Mouse (Mus musculus): ENCODE measurements around the gene Wap. TPM values are rescaled to one million over a fixed set of nuclear protein-coding genes. Genes with fewer than 3 reads are reported as not detected.

The Wap gene
- polyA plus RNA-seq, 1 experiment from 2014 or later: not detected

- Histone ChIP-seq H3K4me1 (ENCODE audit: control insufficient read depth, insufficient read depth, low read depth, low read length) (no peaks in the 10 kb centered on the region), H3K4me2 (ENCODE audit: low read length) (no peak overlapping the region), H3K36me3 (ENCODE audit: control insufficient read depth, insufficient read depth, low read length) (no peaks in the 10 kb centered on the region), H3K9ac (ENCODE audit: low read depth, low read length) (no peak overlapping the region), H3K4me3 (ENCODE audit: low read length) (no peak overlapping the region), H3K27me3 (replicated peaks; ENCODE audit: control insufficient read depth, insufficient read depth, low read length) (no peaks in the 10 kb centered on the region), H3K9me3 (ENCODE audit: control insufficient read depth, low read length) (no peaks in the 10 kb centered on the region), H3K27ac (ENCODE audit: low read depth, low read length) (no peak overlapping the region)
- WGBS: 68% methylated on average over 6 of the region's 6 CpGs
- peak; percentile 58 for ATAC-seq
Observed at GRCm38 (mm10) chr11:6644566-6644965, 6.1 kb upstream of the Wap start.

- H3K4me3 ChIP-seq (ENCODE audit: low read length): no peak overlapping the region
- no peak for ATAC-seq
- no peaks in the 10 kb centered on the region for H3K27me3 ChIP-seq (replicated peaks; ENCODE audit: control insufficient read depth, insufficient read depth, low read length)
- no peak overlapping the region for H3K27ac ChIP-seq (ENCODE audit: low read depth, low read length)
- no peak overlapping the region for H3K4me2 ChIP-seq (ENCODE audit: low read length)
- no peaks in the 10 kb centered on the region for H3K9me3 ChIP-seq (ENCODE audit: control insufficient read depth, low read length)
- H3K4me1 ChIP-seq (ENCODE audit: control insufficient read depth, insufficient read depth, low read depth, low read length): no peaks in the 10 kb centered on the region
- H3K9ac ChIP-seq (ENCODE audit: low read depth, low read length): no peak overlapping the region
- H3K36me3 ChIP-seq (ENCODE audit: control insufficient read depth, insufficient read depth, low read length): no peaks in the 10 kb centered on the region
- WGBS: 71% methylated on average over 6 of the region's 6 CpGs
Observed at GRCm38 (mm10) chr11:6639072-6639471, 635 bp upstream of the Wap start.

DNA sequence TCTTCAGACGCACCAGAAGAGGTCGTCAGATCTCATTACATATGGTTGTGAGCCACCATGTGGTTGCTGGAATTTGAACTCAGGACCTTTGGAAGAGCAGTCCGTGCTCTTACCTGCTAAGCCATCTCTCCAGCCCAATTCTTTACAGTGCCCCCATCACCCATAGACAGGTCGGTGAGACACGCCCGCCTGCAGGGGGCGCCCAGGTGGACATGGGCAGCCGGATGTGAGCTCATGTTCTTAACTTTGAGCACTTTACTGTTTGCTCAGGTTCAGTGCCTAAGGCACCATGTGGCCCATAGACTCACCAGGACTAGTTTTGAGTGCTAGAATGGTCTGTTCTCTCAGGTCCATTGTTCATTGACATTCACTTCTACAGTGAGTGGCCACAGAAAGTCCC, 2.3 kb downstream of the Wap start:
- Histone ChIP-seq H3K4me1 (ENCODE audit: control insufficient read depth, insufficient read depth, low read depth, low read length) (no peaks in the 10 kb centered on the region), H3K4me2 (ENCODE audit: low read length) (no peak overlapping the region), H3K27me3 (replicated peaks; ENCODE audit: control insufficient read depth, insufficient read depth, low read length) (no peaks in the 10 kb centered on the region), H3K9me3 (ENCODE audit: control insufficient read depth, low read length) (no peaks in the 10 kb centered on the region), H3K36me3 (ENCODE audit: control insufficient read depth, insufficient read depth, low read length) (no peaks in the 10 kb centered on the region), H3K27ac (ENCODE audit: low read depth, low read length) (no peak overlapping the region), H3K4me3 (ENCODE audit: low read length) (no peak overlapping the region), H3K9ac (ENCODE audit: low read depth, low read length) (no peak overlapping the region)
- 69% methylated on average over 8 of the region's 8 CpGs for WGBS
- no peak for ATAC-seq

- H3K4me2 ChIP-seq (ENCODE audit: low read length): no peak overlapping the region
- no peak for ATAC-seq
- H3K4me1 ChIP-seq (ENCODE audit: control insufficient read depth, insufficient read depth, low read depth, low read length): peaks cover 11% of the 10 kb centered on the region
- H3K27ac ChIP-seq (ENCODE audit: low read depth, low read length): no peak overlapping the region
- no peaks in the 10 kb centered on the region for H3K36me3 ChIP-seq (ENCODE audit: control insufficient read depth, insufficient read depth, low read length)
- no peak overlapping the region for H3K4me3 ChIP-seq (ENCODE audit: low read length)
- H3K27me3 ChIP-seq (replicated peaks; ENCODE audit: control insufficient read depth, insufficient read depth, low read length): no peaks in the 10 kb centered on the region
- H3K9ac ChIP-seq (ENCODE audit: low read depth, low read length): no peak overlapping the region
- H3K9me3 ChIP-seq (ENCODE audit: control insufficient read depth, low read length): no peaks in the 10 kb centered on the region
Observed at GRCm38 (mm10) chr11:6629655-6630054, 8.8 kb downstream of the Wap start.

DNA sequence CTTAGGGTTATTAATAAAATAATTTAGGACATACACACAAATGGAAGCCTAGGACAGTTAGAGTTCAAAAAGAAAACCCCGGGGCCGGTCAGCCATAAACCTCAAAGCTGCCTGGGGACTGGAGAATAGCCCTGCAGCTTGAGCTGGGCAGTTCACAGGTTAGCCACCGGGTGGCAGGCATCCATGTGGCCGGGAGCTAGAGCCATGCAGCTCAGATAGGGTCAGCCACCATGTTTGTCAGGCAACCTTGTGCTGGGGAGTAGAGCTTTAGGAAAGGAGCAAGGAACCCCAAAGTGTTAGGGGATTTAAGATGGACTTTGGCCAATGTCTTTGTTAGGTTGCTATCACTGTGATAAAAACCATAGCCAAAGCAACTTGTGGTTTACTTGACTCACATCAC, 9.9 kb downstream of the Wap start:
- peaks cover 22% of the 10 kb centered on the region for H3K4me1 ChIP-seq (ENCODE audit: control insufficient read depth, insufficient read depth, low read depth, low read length)
- no peak for ATAC-seq
- H3K9me3 ChIP-seq (ENCODE audit: control insufficient read depth, low read length): no peaks in the 10 kb centered on the region
- no peak overlapping the region for H3K27ac ChIP-seq (ENCODE audit: low read depth, low read length)
- WGBS: 22% methylated on average over 4 of the region's 4 CpGs
- H3K36me3 ChIP-seq (ENCODE audit: control insufficient read depth, insufficient read depth, low read length): peaks cover 5% of the 10 kb centered on the region; the same call in 1 of the 2 replicates
- no peak overlapping the region for H3K4me3 ChIP-seq (ENCODE audit: low read length)
- no peak overlapping the region for H3K9ac ChIP-seq (ENCODE audit: low read depth, low read length)
- no peak overlapping the region for H3K4me2 ChIP-seq (ENCODE audit: low read length)
- H3K27me3 ChIP-seq (replicated peaks; ENCODE audit: control insufficient read depth, insufficient read depth, low read length): no peaks in the 10 kb centered on the region

GRCm38 (mm10) chr11:6627731-6628130, 10.7 kb downstream of the Wap start:
- H3K4me3 ChIP-seq (ENCODE audit: low read length): no peak overlapping the region
- H3K27me3 ChIP-seq (replicated peaks; ENCODE audit: control insufficient read depth, insufficient read depth, low read length): no peaks in the 10 kb centered on the region
- H3K27ac ChIP-seq (ENCODE audit: low read depth, low read length): no peak overlapping the region
- no peak overlapping the region for H3K4me2 ChIP-seq (ENCODE audit: low read length)
- H3K4me1 ChIP-seq (ENCODE audit: control insufficient read depth, insufficient read depth, low read depth, low read length): peaks cover 29% of the 10 kb centered on the region
- no peak for ATAC-seq
- H3K36me3 ChIP-seq (ENCODE audit: control insufficient read depth, insufficient read depth, low read length): peaks cover 11% of the 10 kb centered on the region
- H3K9ac ChIP-seq (ENCODE audit: low read depth, low read length): no peak overlapping the region
- no peaks in the 10 kb centered on the region for H3K9me3 ChIP-seq (ENCODE audit: control insufficient read depth, low read length)
- 90% methylated on average over 4 of the region's 4 CpGs for WGBS

GRCm38 (mm10) chr11:6626388-6626772, 12.1 kb downstream of the Wap start:
- peak overlapping the region; percentile 92 for H3K4me2 ChIP-seq (ENCODE audit: low read length)
- ATAC-seq: peak; percentile 7; the same call in 1 of the 2 replicates
- H3K9me3 ChIP-seq (ENCODE audit: control insufficient read depth, low read length): no peaks in the 10 kb centered on the region
- H3K27ac ChIP-seq (ENCODE audit: low read depth, low read length): peak overlapping the region; percentile 86
- WGBS: 13% methylated on average over 16 of the region's 16 CpGs
- peaks cover 16% of the 10 kb centered on the region for H3K36me3 ChIP-seq (ENCODE audit: control insufficient read depth, insufficient read depth, low read length)
- peak overlapping the region; percentile 79 for H3K4me3 ChIP-seq (ENCODE audit: low read length)
- H3K9ac ChIP-seq (ENCODE audit: low read depth, low read length): peak overlapping the region; percentile 85
- peaks cover 29% of the 10 kb centered on the region for H3K4me1 ChIP-seq (ENCODE audit: control insufficient read depth, insufficient read depth, low read depth, low read length)
- H3K27me3 ChIP-seq (replicated peaks; ENCODE audit: control insufficient read depth, insufficient read depth, low read length): no peaks in the 10 kb centered on the region

DNA sequence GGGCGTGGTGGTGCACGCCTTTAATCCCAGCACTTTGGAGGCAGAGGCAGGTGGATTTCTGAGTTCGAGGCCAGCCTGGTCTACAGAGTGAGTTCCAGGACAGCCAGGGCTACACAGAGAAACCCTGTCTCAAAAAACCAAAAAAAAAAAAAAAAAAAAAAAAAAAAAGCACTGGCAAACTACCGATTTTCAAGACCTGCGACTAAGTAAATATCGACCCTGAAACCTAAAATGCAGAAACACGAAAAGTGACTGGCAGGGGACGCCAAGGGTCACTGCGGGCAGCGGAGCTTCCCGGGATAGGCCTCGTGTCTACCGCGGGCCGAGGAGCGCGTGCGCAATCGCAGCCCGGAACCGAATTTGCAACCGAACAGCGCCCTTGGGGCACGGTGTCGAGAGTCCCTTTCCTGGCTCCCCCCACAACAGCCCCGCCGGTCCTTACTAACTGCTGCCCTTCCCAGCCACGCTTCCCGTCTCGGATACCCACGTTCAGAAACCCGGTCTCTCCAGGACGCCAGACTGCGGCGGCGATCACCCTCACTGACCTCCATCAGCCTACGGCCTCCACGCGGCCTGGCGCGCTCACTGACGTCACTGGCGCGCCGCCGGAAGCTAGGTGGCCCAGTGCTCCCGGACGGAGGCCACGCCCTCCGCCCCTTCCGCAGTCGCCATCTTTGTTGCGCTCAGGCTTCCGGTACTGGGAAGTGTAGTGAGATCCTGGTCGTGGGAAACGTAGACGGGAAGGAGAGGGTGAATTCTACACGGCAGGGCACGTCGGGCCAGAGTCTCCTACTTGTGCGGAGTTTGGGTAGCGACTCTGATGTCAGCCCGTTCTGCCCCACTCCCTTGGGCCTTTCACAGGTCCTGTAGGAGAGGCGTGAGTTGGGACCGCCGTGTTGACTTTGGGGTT, 12.7 kb downstream of the Wap start, which contains the start of gene Tbrg4:
Gene Tbrg4, minus strand, starts transcription at position 590 of the 910 bp plus-strand sequence.
- Histone ChIP-seq H3K4me1 (ENCODE audit: control insufficient read depth, insufficient read depth, low read depth, low read length) (peaks cover 29% of the 10 kb centered on the region), H3K9ac (ENCODE audit: low read depth, low read length) (peak within 1 kb of the TSS; percentile 85), H3K9me3 (ENCODE audit: control insufficient read depth, low read length) (no peaks in the 10 kb centered on the region), H3K36me3 (ENCODE audit: control insufficient read depth, insufficient read depth, low read length) (peaks cover 18% of the 10 kb centered on the region), H3K27me3 (replicated peaks; ENCODE audit: control insufficient read depth, insufficient read depth, low read length) (no peaks in the 10 kb centered on the region), H3K4me2 (ENCODE audit: low read length) (peak within 1 kb of the TSS; percentile 92), H3K27ac (ENCODE audit: low read depth, low read length) (peak within 1 kb of the TSS; percentile 86), H3K4me3 (ENCODE audit: low read length) (peak within 1 kb of the TSS; percentile 79)
- ATAC-seq: peak; percentile 95
- under 1% methylated on average over 66 of the region's 66 CpGs for WGBS

- peaks cover 26% of the 10 kb centered on the region for H3K36me3 ChIP-seq (ENCODE audit: control insufficient read depth, insufficient read depth, low read length)
- 74% methylated on average over 14 of the region's 14 CpGs for WGBS
Observed at GRCm38 (mm10) chr11:6624619-6625382, 13.6 kb downstream of the Wap start.

More at GRCm38 (mm10) chr11:6624619-6625382, 13.6 kb downstream of the Wap start:
- no peak overlapping the region for H3K27ac ChIP-seq (ENCODE audit: low read depth, low read length)
- peak overlapping the region; percentile 79 for H3K4me3 ChIP-seq (ENCODE audit: low read length)
- ATAC-seq: no peak
- no peaks in the 10 kb centered on the region for H3K9me3 ChIP-seq (ENCODE audit: control insufficient read depth, low read length)
- no peaks in the 10 kb centered on the region for H3K27me3 ChIP-seq (replicated peaks; ENCODE audit: control insufficient read depth, insufficient read depth, low read length)
- peaks cover 29% of the 10 kb centered on the region for H3K4me1 ChIP-seq (ENCODE audit: control insufficient read depth, insufficient read depth, low read depth, low read length)
- peak overlapping the region; percentile 77 for H3K9ac ChIP-seq (ENCODE audit: low read depth, low read length)
- peak overlapping the region; percentile 92 for H3K4me2 ChIP-seq (ENCODE audit: low read length)

Measured in hindbrain, embryonic 16.5 days (tissue).